Mouse (Mus musculus): Measurements from ENCODE around the gene Slc17a5. TPM values are rescaled to one million over a fixed set of nuclear protein-coding genes. Genes with fewer than 3 reads are reported as not detected.

Slc17a5 gene
- polyA plus RNA-seq, 1 experiment from 2014 or later = 10.0 TPM

- Histone ChIP-seq H3K4me1 (replicated peaks; ENCODE audit: control insufficient read depth, insufficient read depth) (no peaks in the 10 kb centered on the region), H3K4me2 (replicated peaks; ENCODE audit: low read depth) (no peak overlapping the region), H3K9me3 (ENCODE audit: control insufficient read depth, low read length) (no peaks in the 10 kb centered on the region), H3K27ac (replicated peaks) (no peak overlapping the region), H3K27me3 (ENCODE audit: control insufficient read depth, insufficient read depth, low read length) (no peaks in the 10 kb centered on the region), H3K4me3 (ENCODE audit: low read depth, low read length) (no peak overlapping the region), H3K36me3 (ENCODE audit: control insufficient read depth, insufficient read depth, low read length) (peaks cover 9% of the 10 kb centered on the region; the same call in 1 of the 2 replicates), H3K9ac (ENCODE audit: low read length) (no peak overlapping the region)
- ATAC-seq (ENCODE audit: low FRiP score, low TSS enrichment) (no peak), DNase-seq (ENCODE audit: low spot score) (no peak)
- no peak for TF ChIP-seq CTCF (IDR thresholded peaks at IDR 0.05; ENCODE audit: low read depth)
- TF ChIP-seq EP300 (optimal IDR thresholded peaks at IDR 0.05) = no peak
- WGBS = 91% methylated on average over 1 of the region's 1 CpGs
These were observed 30.8 kb downstream of the Slc17a5 start for GRCm38 (mm10) chr9:78557041-78557440.

- Histone ChIP-seq H3K4me2 (replicated peaks; ENCODE audit: low read depth) (no peak overlapping the region), H3K9ac (ENCODE audit: low read length) (no peak overlapping the region), H3K4me3 (ENCODE audit: low read depth, low read length) (no peak overlapping the region), H3K9me3 (ENCODE audit: control insufficient read depth, low read length) (no peaks in the 10 kb centered on the region), H3K36me3 (ENCODE audit: control insufficient read depth, insufficient read depth, low read length) (peaks cover 9% of the 10 kb centered on the region; the same call in 1 of the 2 replicates), H3K27ac (replicated peaks) (no peak overlapping the region), H3K4me1 (replicated peaks; ENCODE audit: control insufficient read depth, insufficient read depth) (no peaks in the 10 kb centered on the region), H3K27me3 (ENCODE audit: control insufficient read depth, insufficient read depth, low read length) (no peaks in the 10 kb centered on the region)
- ATAC-seq (ENCODE audit: low FRiP score, low TSS enrichment) (peak; percentile 59; the same call in 1 of the 2 replicates), DNase-seq (ENCODE audit: low spot score) (peak; percentile 78)
- 44% methylated on average over 12 of the region's 12 CpGs for WGBS
- TF ChIP-seq CTCF (IDR thresholded peaks at IDR 0.05; ENCODE audit: low read depth) (peak; percentile 89), EP300 (optimal IDR thresholded peaks at IDR 0.05) (no peak)
These were observed 34.9 kb downstream of the Slc17a5 start for GRCm38 (mm10) chr9:78552984-78553383.

- no peak overlapping the region for H3K4me2 ChIP-seq (replicated peaks; ENCODE audit: low read depth)
- 16% methylated on average over 4 of the region's 4 CpGs for WGBS
- H3K4me1 ChIP-seq (replicated peaks; ENCODE audit: control insufficient read depth, insufficient read depth) = no peaks in the 10 kb centered on the region
- no peak overlapping the region for H3K9ac ChIP-seq (ENCODE audit: low read length)
- H3K9me3 ChIP-seq (ENCODE audit: control insufficient read depth, low read length) = no peaks in the 10 kb centered on the region
- H3K36me3 ChIP-seq (ENCODE audit: control insufficient read depth, insufficient read depth, low read length) = 0 out of 2 replicates have a peak, but pooled peaks cover 5% of the 10 kb centered on the region
- peak; percentile 47; the same call in 1 of the 2 replicates for ATAC-seq (ENCODE audit: low FRiP score, low TSS enrichment)
- no peak overlapping the region for H3K27ac ChIP-seq (replicated peaks)
- TF ChIP-seq CTCF (IDR thresholded peaks at IDR 0.05; ENCODE audit: low read depth) = no peak
- TF ChIP-seq EP300 (optimal IDR thresholded peaks at IDR 0.05) = no peak
- no peaks in the 10 kb centered on the region for H3K27me3 ChIP-seq (ENCODE audit: control insufficient read depth, insufficient read depth, low read length)
- DNase-seq (ENCODE audit: low spot score) = no peak
- H3K4me3 ChIP-seq (ENCODE audit: low read depth, low read length) = no peak overlapping the region
These were observed 36.1 kb downstream of the Slc17a5 start for GRCm38 (mm10) chr9:78551761-78552160.

- Histone ChIP-seq H3K36me3 (ENCODE audit: control insufficient read depth, insufficient read depth, low read length) (0 out of 2 replicates have a peak, but pooled peaks cover 3% of the 10 kb centered on the region), H3K4me1 (replicated peaks; ENCODE audit: control insufficient read depth, insufficient read depth) (no peaks in the 10 kb centered on the region), H3K9ac (ENCODE audit: low read length) (no peak overlapping the region), H3K4me3 (ENCODE audit: low read depth, low read length) (no peak overlapping the region), H3K27me3 (ENCODE audit: control insufficient read depth, insufficient read depth, low read length) (no peaks in the 10 kb centered on the region), H3K27ac (replicated peaks) (no peak overlapping the region), H3K9me3 (ENCODE audit: control insufficient read depth, low read length) (no peaks in the 10 kb centered on the region), H3K4me2 (replicated peaks; ENCODE audit: low read depth) (no peak overlapping the region)
- ATAC-seq (ENCODE audit: low FRiP score, low TSS enrichment) (no peak), DNase-seq (ENCODE audit: low spot score) (peak; percentile 40)
- TF ChIP-seq EP300 (optimal IDR thresholded peaks at IDR 0.05) (no peak), CTCF (IDR thresholded peaks at IDR 0.05; ENCODE audit: low read depth) (peak; percentile 65)
- 92% methylated on average over 12 of the region's 12 CpGs for WGBS
These were observed 40.1 kb downstream of the Slc17a5 start for GRCm38 (mm10) chr9:78547742-78548141.

- no peaks in the 10 kb centered on the region for H3K9me3 ChIP-seq (ENCODE audit: control insufficient read depth, low read length)
- DNase-seq (ENCODE audit: low spot score) = no peak
- no peaks in the 10 kb centered on the region for H3K4me1 ChIP-seq (replicated peaks; ENCODE audit: control insufficient read depth, insufficient read depth)
- no peaks in the 10 kb centered on the region for H3K36me3 ChIP-seq (ENCODE audit: control insufficient read depth, insufficient read depth, low read length)
- no peak overlapping the region for H3K9ac ChIP-seq (ENCODE audit: low read length)
- TF ChIP-seq EP300 (optimal IDR thresholded peaks at IDR 0.05) = no peak
- TF ChIP-seq CTCF (IDR thresholded peaks at IDR 0.05; ENCODE audit: low read depth) = no peak
- no peak overlapping the region for H3K4me3 ChIP-seq (ENCODE audit: low read depth, low read length)
- 66% methylated on average over 7 of the region's 7 CpGs for WGBS
- H3K4me2 ChIP-seq (replicated peaks; ENCODE audit: low read depth) = no peak overlapping the region
- no peak for ATAC-seq (ENCODE audit: low FRiP score, low TSS enrichment)
- no peak overlapping the region for H3K27ac ChIP-seq (replicated peaks)
- no peaks in the 10 kb centered on the region for H3K27me3 ChIP-seq (ENCODE audit: control insufficient read depth, insufficient read depth, low read length)
These were observed 40.9 kb downstream of the Slc17a5 start for GRCm38 (mm10) chr9:78546944-78547343.

GRCm38 (mm10) chr9:78541758-78542157 lies 46.1 kb downstream of the Slc17a5 start:
- no peak overlapping the region for H3K4me3 ChIP-seq (ENCODE audit: low read depth, low read length)
- no peak for TF ChIP-seq CTCF (IDR thresholded peaks at IDR 0.05; ENCODE audit: low read depth)
- no peak for TF ChIP-seq EP300 (optimal IDR thresholded peaks at IDR 0.05)
- no peak overlapping the region for H3K4me2 ChIP-seq (replicated peaks; ENCODE audit: low read depth)
- DNase-seq (ENCODE audit: low spot score) (no peak), ATAC-seq (ENCODE audit: low FRiP score, low TSS enrichment) (no peak)
- H3K36me3 ChIP-seq (ENCODE audit: control insufficient read depth, insufficient read depth, low read length) = no peaks in the 10 kb centered on the region
- no peak overlapping the region for H3K27ac ChIP-seq (replicated peaks)
- H3K27me3 ChIP-seq (ENCODE audit: control insufficient read depth, insufficient read depth, low read length) = no peaks in the 10 kb centered on the region
- no peaks in the 10 kb centered on the region for H3K9me3 ChIP-seq (ENCODE audit: control insufficient read depth, low read length)
- WGBS = 92% methylated on average over 14 of the region's 14 CpGs
- no peaks in the 10 kb centered on the region for H3K4me1 ChIP-seq (replicated peaks; ENCODE audit: control insufficient read depth, insufficient read depth)
- H3K9ac ChIP-seq (ENCODE audit: low read length) = no peak overlapping the region

All from stomach, postnatal 0 days (tissue).